Mouse (Mus musculus) induced T-regulatory cell, adult 2 months (primary cell): ENCODE measurements at regions not wholly inside any gene's neighbourhood (a gene's known extent, or its start where the extent isn't known, plus 50 kb on each side); places are given as distances from the start of the nearest gene placed in this dataset.

Experiments
- DNase-seq: peaks from one replicate; pipeline ENCODE4 v3.0.0-alpha.2; 2012; ENCODE audit warnings: low read depth

GRCm38 (mm10) chr1:90668787-90669186, 66.0 kb downstream of the Cops8 start:
- no peak for DNase-seq

- DNase-seq = no peak
These were observed 66.5 kb downstream of the Cops8 start for GRCm38 (mm10) chr1:90669237-90669636.

- no peak for DNase-seq
These were observed 67.6 kb downstream of the Cops8 start for GRCm38 (mm10) chr1:90670346-90670745.

GRCm38 (mm10) chr1:90673751-90674150, 71.0 kb downstream of the Cops8 start:
- no peak for DNase-seq

GRCm38 (mm10) chr1:90676192-90677006, 73.6 kb downstream of the Cops8 start:
- DNase-seq = peak; percentile 9

GRCm38 (mm10) chr1:90677188-90677587, 74.4 kb downstream of the Cops8 start:
- no peak for DNase-seq

- no peak for DNase-seq
These were observed 74.9 kb downstream of the Cops8 start for GRCm38 (mm10) chr1:90677651-90678201.

GRCm38 (mm10) chr1:90678416-90678815, 75.6 kb downstream of the Cops8 start:
- no peak for DNase-seq

- DNase-seq = no peak
These were observed 85.3 kb downstream of the Cops8 start for GRCm38 (mm10) chr1:90688086-90688485.

GRCm38 (mm10) chr1:90690591-90691116, 87.9 kb downstream of the Cops8 start:
- DNase-seq = no peak

GRCm38 (mm10) chr1:90691157-90691594, 88.4 kb downstream of the Cops8 start:
- no peak for DNase-seq

GRCm38 (mm10) chr1:90692851-90693250, 90.1 kb downstream of the Cops8 start:
- DNase-seq = no peak

GRCm38 (mm10) chr1:90694761-90695160, 92.0 kb downstream of the Cops8 start:
- DNase-seq = no peak

- no peak for DNase-seq
These were observed 92.5 kb downstream of the Cops8 start for GRCm38 (mm10) chr1:90695166-90695749.

GRCm38 (mm10) chr1:90696000-90696399, 93.2 kb downstream of the Cops8 start:
- DNase-seq = no peak

GRCm38 (mm10) chr1:90697056-90697596, 94.3 kb downstream of the Cops8 start:
- DNase-seq = no peak

- DNase-seq = no peak
These were observed 95.8 kb downstream of the Cops8 start for GRCm38 (mm10) chr1:90698618-90699017.

- DNase-seq = no peak
These were observed 99.0 kb downstream of the Cops8 start for GRCm38 (mm10) chr1:90701756-90702155.

- no peak for DNase-seq
These were observed 103.6 kb downstream of the Cops8 start for GRCm38 (mm10) chr1:90706391-90706790.

GRCm38 (mm10) chr1:90709761-90710160, 107.0 kb downstream of the Cops8 start:
- no peak for DNase-seq

GRCm38 (mm10) chr1:90710566-90710965, 107.8 kb downstream of the Cops8 start:
- DNase-seq = no peak

- no peak for DNase-seq
These were observed 108.3 kb downstream of the Cops8 start for GRCm38 (mm10) chr1:90711103-90711502.
